Mouse (Mus musculus) megakaryocyte, embryonic 14.5 days (primary cell): ENCODE measurements at regions not wholly inside any gene's neighbourhood (a gene's known extent, or its start where the extent isn't known, plus 50 kb on each side); places are given as distances from the start of the nearest gene placed in this dataset.

Experiments used
- FLI1 ChIP-seq: IDR thresholded peaks from 2 replicates; pipeline ENCODE4 v1.6.1; 2012; ENCODE audit warnings: low read length, inconsistent platforms, mixed read lengths
- GATA1 ChIP-seq: IDR thresholded peaks from 3 replicates; pipeline ENCODE4 v1.6.1; 2012; ENCODE audit warnings: mixed read lengths, low read length, inconsistent platforms, borderline replicate concordance

DNA sequence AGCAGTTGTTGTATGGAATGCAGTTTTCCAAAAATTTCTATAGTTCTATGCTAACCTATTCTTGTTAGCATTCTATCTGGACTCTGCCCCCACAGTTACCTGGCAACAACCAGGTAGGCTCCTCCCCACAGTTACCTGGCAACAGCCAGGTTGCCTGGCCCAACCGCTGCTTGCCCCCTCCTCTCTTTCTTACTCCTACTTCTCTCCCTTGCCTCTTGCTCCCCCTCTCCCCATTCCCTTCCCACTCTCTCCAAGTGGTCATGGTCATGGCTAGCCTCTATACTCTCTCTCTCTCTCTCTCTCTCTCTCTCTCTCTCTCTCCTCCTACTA, 70.4 kb upstream of the Cpsf6 start:
- TF ChIP-seq GATA1 = no peak
- no peak for TF ChIP-seq FLI1
